Mouse (Mus musculus): ENCODE measurements around the gene Ntf5. TPM values are rescaled to one million over a fixed set of nuclear protein-coding genes. Genes with fewer than 3 reads are reported as not detected.

Gene Ntf5
- polyA plus RNA-seq (2014; fragmentation: Illumina TruSeq; extraction: RNeasy Lipid Tissue Mini Kit (QIAGEN cat#74804); ENCODE audit: low read depth, low replicate concordance) = 0.43 TPM

GRCm38 (mm10) chr7:45413113-45413863 is at the start of gene Ntf5:
Ntf5 (plus strand) TSS chr7:45413695.

GRCm38 (mm10) chr7:45366652-45367019 is 46.9 kb upstream of the Ntf5 start, which contains the start of gene Ppfia3:
Ppfia3 (minus strand) TSS chr7:45367019.

GRCm38 (mm10) chr7:45370475-45371311 is 42.8 kb upstream of the Ntf5 start, which contains the start of gene Lin7b:
Lin7b (minus strand) TSS chr7:45370583.

GRCm38 (mm10) chr7:45395578-45396336 is 17.7 kb upstream of the Ntf5 start, which contains the start of gene Snrnp70:
Snrnp70 (minus strand) TSS chr7:45395742.

GRCm38 (mm10) chr7:45405091-45406075 is 8.1 kb upstream of the Ntf5 start, which contains the start of gene Kcna7:
Kcna7 (plus strand) TSS chr7:45405653.

GRCm38 (mm10) chr7:45420615-45420919 is 7.1 kb downstream of the Ntf5 start, which contains the start of gene Lhb:
Lhb (plus strand) TSS chr7:45420820.

GRCm38 (mm10) chr7:45434203-45435015 is 20.9 kb downstream of the Ntf5 start, which contains the start of gene Gys1:
Gys1 (plus strand) TSS chr7:45434844.

GRCm38 (mm10) chr7:45437521-45438276 is 24.2 kb downstream of the Ntf5 start, which contains the start of gene Ruvbl2:
Ruvbl2 (minus strand) TSS chr7:45438096.

GRCm38 (mm10) chr7:45459564-45460140 is 46.2 kb downstream of the Ntf5 start, which contains the start of gene Ftl1:
Ftl1 (minus strand) TSS chr7:45459884.

GRCm38 (mm10) chr7:45466283-45467089 is 53.0 kb downstream of the Ntf5 start, which contains the start of gene Bax:
Bax (minus strand) TSS chr7:45466898.

Other genes with a start within 250 kb of the Ntf5 start
- gene Slc17a7, start 249.7 kb upstream of the Ntf5 start, polyA plus RNA-seq (2014; fragmentation: Illumina TruSeq; extraction: RNeasy Lipid Tissue Mini Kit (QIAGEN cat#74804); ENCODE audit: low read depth, low replicate concordance) = 2.7 TPM
- gene Gfy, start 234.1 kb upstream of the Ntf5 start, polyA plus RNA-seq (2014; fragmentation: Illumina TruSeq; extraction: RNeasy Lipid Tissue Mini Kit (QIAGEN cat#74804); ENCODE audit: low read depth, low replicate concordance) = 3.5 TPM
- not detected for gene Pth2, start 232.7 kb upstream of the Ntf5 start, polyA plus RNA-seq (2014; fragmentation: Illumina TruSeq; extraction: RNeasy Lipid Tissue Mini Kit (QIAGEN cat#74804); ENCODE audit: low read depth, low replicate concordance)
- 0.49 TPM for gene Ccdc155, start 208.8 kb upstream of the Ntf5 start, polyA plus RNA-seq (2014; fragmentation: Illumina TruSeq; extraction: RNeasy Lipid Tissue Mini Kit (QIAGEN cat#74804); ENCODE audit: low read depth, low replicate concordance)
- gene Dkkl1, start 201.5 kb upstream of the Ntf5 start, polyA plus RNA-seq (2014; fragmentation: Illumina TruSeq; extraction: RNeasy Lipid Tissue Mini Kit (QIAGEN cat#74804); ENCODE audit: low read depth, low replicate concordance) = 186 TPM
- 2.0 TPM for gene Tead2, start 197.9 kb upstream of the Ntf5 start, polyA plus RNA-seq (2014; fragmentation: Illumina TruSeq; extraction: RNeasy Lipid Tissue Mini Kit (QIAGEN cat#74804); ENCODE audit: low read depth, low replicate concordance)
- gene Cd37, start 174.6 kb upstream of the Ntf5 start, polyA plus RNA-seq (2014; fragmentation: Illumina TruSeq; extraction: RNeasy Lipid Tissue Mini Kit (QIAGEN cat#74804); ENCODE audit: low read depth, low replicate concordance) = 0.70 TPM
- 10.2 TPM for gene Slc6a16, start 172.6 kb upstream of the Ntf5 start, polyA plus RNA-seq (2014; fragmentation: Illumina TruSeq; extraction: RNeasy Lipid Tissue Mini Kit (QIAGEN cat#74804); ENCODE audit: low read depth, low replicate concordance)
- gene Slc6a21, start 136.2 kb upstream of the Ntf5 start, polyA plus RNA-seq (2014; fragmentation: Illumina TruSeq; extraction: RNeasy Lipid Tissue Mini Kit (QIAGEN cat#74804); ENCODE audit: low read depth, low replicate concordance) = 50.8 TPM
- gene Trpm4, start 79.9 kb upstream of the Ntf5 start, polyA plus RNA-seq (2014; fragmentation: Illumina TruSeq; extraction: RNeasy Lipid Tissue Mini Kit (QIAGEN cat#74804); ENCODE audit: low read depth, low replicate concordance) = 0.74 TPM
- 0.08 TPM for gene Hrc, start 78.4 kb upstream of the Ntf5 start, polyA plus RNA-seq (2014; fragmentation: Illumina TruSeq; extraction: RNeasy Lipid Tissue Mini Kit (QIAGEN cat#74804); ENCODE audit: low read depth, low replicate concordance)
- not detected for gene Ppfia3, start 46.7 kb upstream of the Ntf5 start, polyA plus RNA-seq (2014; fragmentation: Illumina TruSeq; extraction: RNeasy Lipid Tissue Mini Kit (QIAGEN cat#74804); ENCODE audit: low read depth, low replicate concordance)
- 0.39 TPM for gene Lin7b, start 43.1 kb upstream of the Ntf5 start, polyA plus RNA-seq (2014; fragmentation: Illumina TruSeq; extraction: RNeasy Lipid Tissue Mini Kit (QIAGEN cat#74804); ENCODE audit: low read depth, low replicate concordance)
- 109 TPM for gene Snrnp70, start 18.0 kb upstream of the Ntf5 start, polyA plus RNA-seq (2014; fragmentation: Illumina TruSeq; extraction: RNeasy Lipid Tissue Mini Kit (QIAGEN cat#74804); ENCODE audit: low read depth, low replicate concordance)
- gene Kcna7, start 8.0 kb upstream of the Ntf5 start, polyA plus RNA-seq (2014; fragmentation: Illumina TruSeq; extraction: RNeasy Lipid Tissue Mini Kit (QIAGEN cat#74804); ENCODE audit: low read depth, low replicate concordance) = not detected
- gene Lhb, start 7.1 kb downstream of the Ntf5 start, polyA plus RNA-seq (2014; fragmentation: Illumina TruSeq; extraction: RNeasy Lipid Tissue Mini Kit (QIAGEN cat#74804); ENCODE audit: low read depth, low replicate concordance) = 0.36 TPM
- 0.24 TPM for gene Gys1, start 21.1 kb downstream of the Ntf5 start, polyA plus RNA-seq (2014; fragmentation: Illumina TruSeq; extraction: RNeasy Lipid Tissue Mini Kit (QIAGEN cat#74804); ENCODE audit: low read depth, low replicate concordance)
- gene Ruvbl2, start 24.4 kb downstream of the Ntf5 start, polyA plus RNA-seq (2014; fragmentation: Illumina TruSeq; extraction: RNeasy Lipid Tissue Mini Kit (QIAGEN cat#74804); ENCODE audit: low read depth, low replicate concordance) = 7.8 TPM
- 0.38 TPM for gene Ftl1, start 46.2 kb downstream of the Ntf5 start, polyA plus RNA-seq (2014; fragmentation: Illumina TruSeq; extraction: RNeasy Lipid Tissue Mini Kit (QIAGEN cat#74804); ENCODE audit: low read depth, low replicate concordance)
- gene Bax, start 53.2 kb downstream of the Ntf5 start, polyA plus RNA-seq (2014; fragmentation: Illumina TruSeq; extraction: RNeasy Lipid Tissue Mini Kit (QIAGEN cat#74804); ENCODE audit: low read depth, low replicate concordance) = 0.29 TPM
- gene Tulp2, start 68.2 kb downstream of the Ntf5 start, polyA plus RNA-seq (2014; fragmentation: Illumina TruSeq; extraction: RNeasy Lipid Tissue Mini Kit (QIAGEN cat#74804); ENCODE audit: low read depth, low replicate concordance) = 121 TPM
- gene Gm45808, start 73.1 kb downstream of the Ntf5 start, polyA plus RNA-seq (2014; fragmentation: Illumina TruSeq; extraction: RNeasy Lipid Tissue Mini Kit (QIAGEN cat#74804); ENCODE audit: low read depth, low replicate concordance) = not detected
- gene Dhdh, start 75.1 kb downstream of the Ntf5 start, polyA plus RNA-seq (2014; fragmentation: Illumina TruSeq; extraction: RNeasy Lipid Tissue Mini Kit (QIAGEN cat#74804); ENCODE audit: low read depth, low replicate concordance) = 6.7 TPM
- 18.8 TPM for gene Nucb1, start 96.7 kb downstream of the Ntf5 start, polyA plus RNA-seq (2014; fragmentation: Illumina TruSeq; extraction: RNeasy Lipid Tissue Mini Kit (QIAGEN cat#74804); ENCODE audit: low read depth, low replicate concordance)
- gene Ppp1r15a, start 112.6 kb downstream of the Ntf5 start, polyA plus RNA-seq (2014; fragmentation: Illumina TruSeq; extraction: RNeasy Lipid Tissue Mini Kit (QIAGEN cat#74804); ENCODE audit: low read depth, low replicate concordance) = 0.73 TPM
- 2.1 TPM for gene Plekha4, start 112.6 kb downstream of the Ntf5 start, polyA plus RNA-seq (2014; fragmentation: Illumina TruSeq; extraction: RNeasy Lipid Tissue Mini Kit (QIAGEN cat#74804); ENCODE audit: low read depth, low replicate concordance)
- not detected for gene Hsd17b14, start 141.2 kb downstream of the Ntf5 start, polyA plus RNA-seq (2014; fragmentation: Illumina TruSeq; extraction: RNeasy Lipid Tissue Mini Kit (QIAGEN cat#74804); ENCODE audit: low read depth, low replicate concordance)
- gene Bcat2, start 156.5 kb downstream of the Ntf5 start, polyA plus RNA-seq (2014; fragmentation: Illumina TruSeq; extraction: RNeasy Lipid Tissue Mini Kit (QIAGEN cat#74804); ENCODE audit: low read depth, low replicate concordance) = 4.4 TPM
- not detected for gene Fgf21, start 201.8 kb downstream of the Ntf5 start, polyA plus RNA-seq (2014; fragmentation: Illumina TruSeq; extraction: RNeasy Lipid Tissue Mini Kit (QIAGEN cat#74804); ENCODE audit: low read depth, low replicate concordance)
- not detected for gene Fut1, start 203.6 kb downstream of the Ntf5 start, polyA plus RNA-seq (2014; fragmentation: Illumina TruSeq; extraction: RNeasy Lipid Tissue Mini Kit (QIAGEN cat#74804); ENCODE audit: low read depth, low replicate concordance)
- gene Izumo1, start 208.1 kb downstream of the Ntf5 start, polyA plus RNA-seq (2014; fragmentation: Illumina TruSeq; extraction: RNeasy Lipid Tissue Mini Kit (QIAGEN cat#74804); ENCODE audit: low read depth, low replicate concordance) = 55.9 TPM
- gene Rasip1, start 213.8 kb downstream of the Ntf5 start, polyA plus RNA-seq (2014; fragmentation: Illumina TruSeq; extraction: RNeasy Lipid Tissue Mini Kit (QIAGEN cat#74804); ENCODE audit: low read depth, low replicate concordance) = not detected
- gene Mamstr, start 226.3 kb downstream of the Ntf5 start, polyA plus RNA-seq (2014; fragmentation: Illumina TruSeq; extraction: RNeasy Lipid Tissue Mini Kit (QIAGEN cat#74804); ENCODE audit: low read depth, low replicate concordance) = 0.11 TPM

All from testis, adult 10 weeks (tissue).